Mouse (Mus musculus) hindbrain, embryonic 10.5 days (tissue): ENCODE data around the gene Pbx2. TPM values are rescaled to one million over a fixed set of nuclear protein-coding genes. Genes with fewer than 3 reads are reported as not detected.

ENCODE experiments used
- DNase-seq: peaks from one replicate; pipeline ENCODE4 v3.0.0-alpha.2; 2017; ENCODE audit warnings: low spot score
- H3K27ac ChIP-seq: fragments of 300-500 bp; sonication (generic); 2 replicates; pipeline ENCODE4 v1.5.1; 2016; ENCODE audit warnings: mild to moderate bottlenecking, moderate library complexity
- H3K27me3 ChIP-seq: fragments of 300-500 bp; sonication (generic); 2 replicates; pipeline ENCODE4 v1.6.1; 2016; ENCODE audit warnings: mild to moderate bottlenecking; ENCODE audit not compliant: poor library complexity, insufficient read depth, severe bottlenecking
- H3K36me3 ChIP-seq: fragments of 300-500 bp; sonication (generic); 2 replicates; pipeline ENCODE4 v1.6.1; 2016; ENCODE audit warnings: mild to moderate bottlenecking, moderate library complexity
- H3K4me1 ChIP-seq: fragments of 300-500 bp; sonication (generic); replicated peaks from 2 replicates; pipeline ENCODE4 v1.6.1; 2016; ENCODE audit warnings: mild to moderate bottlenecking
- H3K4me3 ChIP-seq: fragments of 300-500 bp; sonication (generic); 2 replicates; pipeline ENCODE4 v1.5.1; 2016; ENCODE audit warnings: mild to moderate bottlenecking, moderate library complexity
- H3K9me3 ChIP-seq: fragments of 300-500 bp; sonication (generic); 2 replicates; pipeline ENCODE4 v1.6.1; 2016; ENCODE audit warnings: mild to moderate bottlenecking, moderate library complexity
- whole genome bisulfite sequencing: fragments of 180-500 bp; shearing (Covaris S2); methylation state at CpG from one replicate; pipeline ENCODE4 v1.1.7; 2016; 5-methylcytosine and 5-hydroxymethylcytosine counted together
- polyA plus RNA-seq: library from polyadenylated mRNA; unstranded; fragments of >200 nt; fragmentation: Nextera tagmentation; extraction: Ambion mirVana; gene quantifications from 2 replicates; pipeline ENCODE4 v1.2.1, GENCODE M21; 2016

The Pbx2 gene
- polyA plus RNA-seq, 1 experiment from 2014 or later, result 17.7 TPM

DNA sequence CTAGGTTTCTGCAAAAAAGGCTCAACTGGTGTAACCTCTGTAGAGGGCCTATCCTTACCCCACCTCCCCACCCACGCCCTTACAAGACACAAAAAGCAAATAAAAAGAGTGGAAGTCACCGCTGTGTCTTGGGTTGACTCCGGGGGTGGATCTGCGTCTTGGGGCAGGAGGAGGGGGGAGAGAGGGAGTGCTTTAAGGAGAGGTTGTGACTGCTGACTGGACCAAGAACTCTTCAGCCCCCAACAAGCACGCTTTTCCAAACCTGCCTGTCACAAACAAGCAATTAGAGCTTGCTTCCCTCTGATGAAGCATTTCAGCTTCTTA, 37.5 kb downstream of the Pbx2 start:
- H3K4me3 ChIP-seq, result peak overlapping the region; percentile 83
- H3K4me1 ChIP-seq, result peaks cover 72% of the 10 kb centered on the region
- H3K27me3 ChIP-seq, result peaks cover 54% of the 10 kb centered on the region
- no peak for DNase-seq
- 19% methylated on average over 5 of the region's 5 CpGs for WGBS
- H3K36me3 ChIP-seq, result peaks cover 9% of the 10 kb centered on the region; the same call in 1 of the 2 replicates
- H3K27ac ChIP-seq, result peak overlapping the region; percentile 92
- no peaks in the 10 kb centered on the region for H3K9me3 ChIP-seq

DNA sequence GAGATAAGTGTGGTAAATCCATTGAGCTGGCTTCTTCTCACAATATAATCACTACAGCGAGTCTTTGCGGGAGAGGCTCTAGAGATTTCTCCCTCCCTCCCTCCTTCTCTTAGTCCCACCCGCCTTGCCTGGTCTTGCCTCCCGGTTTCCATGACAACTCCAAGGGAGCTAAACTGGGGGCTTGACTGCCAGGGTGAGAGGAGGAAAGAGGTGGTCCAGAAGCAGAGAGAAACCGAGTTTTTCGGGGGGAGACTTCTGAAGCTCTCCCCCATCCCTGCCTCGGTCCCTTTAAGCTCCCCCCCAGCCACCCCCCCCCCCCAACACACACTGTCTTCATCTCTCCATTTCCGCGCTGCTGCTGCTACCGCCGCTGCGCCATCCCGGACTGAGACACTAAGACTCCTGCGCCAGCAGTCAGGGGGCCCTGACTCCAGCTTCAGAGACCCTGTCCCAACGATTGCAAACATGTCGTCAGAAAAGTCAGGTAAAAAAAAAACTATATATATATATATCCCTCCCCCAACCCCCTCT, 38.2 kb downstream of the Pbx2 start, which contains the start of gene Prrt1:
Prrt1 (plus strand) TSS at position 313 of the 531 bp plus-strand sequence.
- peaks cover 72% of the 10 kb centered on the region for H3K4me1 ChIP-seq
- no peaks in the 10 kb centered on the region for H3K9me3 ChIP-seq
- peak within 1 kb of the TSS; percentile 92 for H3K27ac ChIP-seq
- 2% methylated on average over 16 of the region's 16 CpGs for WGBS
- peak within 1 kb of the TSS; percentile 83 for H3K4me3 ChIP-seq
- peak; percentile 49 for DNase-seq
- peaks cover 9% of the 10 kb centered on the region; the same call in 1 of the 2 replicates for H3K36me3 ChIP-seq
- peaks cover 58% of the 10 kb centered on the region for H3K27me3 ChIP-seq

DNA sequence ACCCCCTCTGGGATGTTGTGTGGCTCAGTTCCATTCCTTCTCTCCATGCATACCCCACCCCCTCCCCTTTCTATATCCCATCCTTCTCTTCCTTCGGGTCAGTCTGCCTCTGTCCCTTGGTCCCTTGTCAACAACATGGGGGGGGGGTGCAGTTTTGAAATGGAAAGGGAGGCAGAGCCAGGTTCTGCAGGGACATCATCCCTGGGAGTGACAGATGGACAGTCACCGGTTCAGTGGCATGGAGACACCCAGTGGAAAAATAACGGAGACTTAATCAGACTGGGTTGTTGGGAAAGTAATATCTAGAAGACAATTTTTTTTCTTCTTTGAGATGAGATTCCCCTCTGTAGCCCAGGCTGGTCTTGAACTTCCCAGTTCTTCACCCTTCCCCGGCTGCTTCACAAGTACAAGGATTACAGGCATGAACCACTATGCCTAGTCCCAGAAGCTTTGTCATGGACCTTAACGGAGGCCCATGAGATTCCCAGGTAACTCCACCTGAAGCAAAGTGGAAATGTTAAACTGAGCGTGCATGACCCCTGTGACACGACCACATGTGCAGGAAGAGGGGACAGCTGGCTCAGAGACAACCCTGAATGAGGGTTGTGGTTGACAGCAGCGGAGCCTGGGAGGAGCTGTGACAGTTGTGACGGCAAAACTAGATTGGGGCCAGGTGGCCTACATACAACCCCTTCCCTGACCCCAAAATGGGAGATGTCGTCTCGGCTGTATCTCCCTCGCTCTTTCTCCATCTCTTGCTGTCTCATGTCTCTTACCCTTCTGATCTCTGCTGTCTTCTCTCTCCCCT, 38.9 kb downstream of the Pbx2 start:
- H3K27me3 ChIP-seq, result peaks cover 58% of the 10 kb centered on the region
- 0 out of 2 replicates have a peak overlapping the region, but pooled peaks have one; percentile 72 for H3K27ac ChIP-seq
- DNase-seq, result no peak

GRCm38 (mm10) chr17:34630761-34631301, 39.8 kb downstream of the Pbx2 start:
- peak overlapping the region; percentile 72 for H3K27ac ChIP-seq
- peaks cover 70% of the 10 kb centered on the region for H3K4me1 ChIP-seq

More for the DNA sequence above, 38.9 kb downstream of the Pbx2 start:
- H3K4me3 ChIP-seq, result peak overlapping the region; percentile 83
- no peaks in the 10 kb centered on the region for H3K9me3 ChIP-seq
- WGBS, result 10% methylated on average over 12 of the region's 12 CpGs
- H3K36me3 ChIP-seq, result peaks cover 7% of the 10 kb centered on the region; the same call in 1 of the 2 replicates
- peaks cover 72% of the 10 kb centered on the region for H3K4me1 ChIP-seq

GRCm38 (mm10) chr17:34631647-34632046, 40.6 kb downstream of the Pbx2 start:
- no peak for DNase-seq
- Histone ChIP-seq H3K9me3 (no peaks in the 10 kb centered on the region), H3K4me3 (peak overlapping the region; percentile 83), H3K36me3 (no peaks in the 10 kb centered on the region), H3K4me1 (peaks cover 63% of the 10 kb centered on the region), H3K27ac (peak overlapping the region; percentile 64), H3K27me3 (peaks cover 68% of the 10 kb centered on the region)
- WGBS, result 4% methylated on average over 12 of the region's 12 CpGs

More at GRCm38 (mm10) chr17:34630761-34631301, 39.8 kb downstream of the Pbx2 start:
- Histone ChIP-seq H3K9me3 (no peaks in the 10 kb centered on the region), H3K27me3 (peaks cover 64% of the 10 kb centered on the region), H3K36me3 (no peaks in the 10 kb centered on the region), H3K4me3 (peak overlapping the region; percentile 83)
- WGBS, result 3% methylated on average over 48 of the region's 48 CpGs
- no peak for DNase-seq

- Histone ChIP-seq H3K4me3 (peak overlapping the region; percentile 83), H3K9me3 (no peaks in the 10 kb centered on the region), H3K4me1 (peaks cover 56% of the 10 kb centered on the region), H3K27ac (peak overlapping the region; percentile 64; the same call in 1 of the 2 replicates), H3K36me3 (no peaks in the 10 kb centered on the region), H3K27me3 (peaks cover 68% of the 10 kb centered on the region)
- WGBS, result under 1% methylated on average over 26 of the region's 26 CpGs
- DNase-seq, result peak; percentile 46
These were observed 41.2 kb downstream of the Pbx2 start for GRCm38 (mm10) chr17:34632261-34632691.

DNA sequence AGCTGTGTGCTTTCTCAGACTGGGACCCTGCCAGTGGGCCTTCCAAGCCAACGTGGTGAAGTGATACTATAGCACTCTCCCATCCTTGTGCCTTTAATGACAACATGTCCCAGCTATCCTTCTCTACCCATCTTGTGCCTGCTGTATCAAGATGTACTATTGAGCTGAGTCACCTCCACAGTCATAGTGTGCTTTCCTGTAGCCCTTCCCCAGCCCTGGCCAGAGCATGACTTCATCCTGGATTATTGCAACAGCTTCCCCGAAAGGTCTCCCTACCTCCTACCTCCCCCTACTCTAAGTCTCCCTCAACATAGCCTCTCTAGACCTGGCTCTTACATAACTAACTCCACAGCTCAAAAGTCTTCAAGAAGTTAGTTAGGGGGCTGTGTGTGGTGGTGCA, 44.6 kb downstream of the Pbx2 start:
- Histone ChIP-seq H3K9me3 (no peaks in the 10 kb centered on the region), H3K27ac (no peak overlapping the region), H3K27me3 (peaks cover 48% of the 10 kb centered on the region), H3K4me1 (peaks cover 33% of the 10 kb centered on the region), H3K36me3 (no peaks in the 10 kb centered on the region), H3K4me3 (no peak overlapping the region)
- 75% methylated on average over 2 of the region's 2 CpGs for WGBS
- DNase-seq, result no peak

DNA sequence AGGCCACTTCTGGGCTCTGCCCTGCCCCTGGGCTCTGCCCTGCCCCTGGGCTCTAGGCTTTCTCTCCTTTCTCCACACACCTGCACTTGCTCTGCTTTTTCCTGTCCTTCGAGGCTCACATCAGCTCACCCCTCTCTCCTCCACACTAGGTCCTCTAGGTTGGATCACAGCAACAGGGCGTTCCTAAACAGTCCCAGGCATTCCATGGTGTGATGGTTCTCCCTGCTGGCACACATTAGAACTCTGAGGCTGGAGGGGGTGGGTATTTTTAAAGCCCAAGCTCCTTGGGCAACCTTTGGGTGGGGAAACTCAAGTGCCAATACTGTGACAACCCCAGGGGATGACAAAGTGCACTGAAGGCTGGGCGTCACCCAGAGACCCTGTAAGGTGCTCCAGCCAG, 46.4 kb downstream of the Pbx2 start:
- WGBS, result 70% methylated on average over 3 of the region's 3 CpGs
- Histone ChIP-seq H3K36me3 (no peaks in the 10 kb centered on the region), H3K4me3 (no peak overlapping the region), H3K4me1 (peaks cover 25% of the 10 kb centered on the region), H3K27me3 (peaks cover 30% of the 10 kb centered on the region), H3K27ac (no peak overlapping the region), H3K9me3 (no peaks in the 10 kb centered on the region)
- no peak for DNase-seq

DNA sequence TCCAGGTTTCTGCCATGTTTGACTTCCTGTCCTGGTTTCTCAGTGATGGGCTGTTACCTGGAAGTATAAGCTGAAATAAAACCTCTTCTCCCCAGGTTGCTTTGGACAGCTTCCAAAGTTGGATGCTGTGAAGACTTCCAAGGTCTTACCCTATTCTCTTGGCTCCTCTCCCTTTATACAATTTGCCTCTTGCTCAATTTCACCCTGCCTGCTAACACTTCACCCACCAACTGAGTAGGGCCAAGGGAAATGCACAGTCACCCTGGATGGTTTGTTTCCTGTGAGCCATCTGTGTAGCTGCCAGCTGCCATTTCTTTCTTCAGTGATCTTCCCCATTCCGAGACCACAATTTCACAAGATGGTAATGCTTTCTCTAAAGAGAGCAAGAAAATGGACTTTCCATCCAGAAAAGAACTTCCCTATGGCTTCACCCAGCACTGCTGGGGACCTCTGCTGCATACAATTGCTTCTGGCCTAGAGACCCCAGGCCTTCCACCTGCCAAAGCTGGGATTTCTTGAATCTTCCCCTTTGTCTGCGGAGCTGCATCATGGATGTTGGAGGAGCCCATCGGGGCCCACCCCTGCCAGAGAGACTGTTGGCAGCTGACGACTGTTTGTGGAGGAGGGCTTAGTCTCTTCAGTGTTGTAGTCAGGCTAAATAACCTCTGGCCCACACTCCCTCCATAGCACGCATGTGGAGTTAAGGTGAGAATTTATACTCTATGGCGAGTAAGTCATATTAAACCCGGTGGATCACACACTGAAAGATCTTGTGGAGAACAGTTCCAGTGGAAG, 48.6 kb downstream of the Pbx2 start:
- Histone ChIP-seq H3K36me3 (no peaks in the 10 kb centered on the region), H3K9me3 (no peaks in the 10 kb centered on the region), H3K27me3 (peaks cover 14% of the 10 kb centered on the region; the same call in 1 of the 2 replicates), H3K27ac (peak overlapping the region; percentile 86; the same call in 1 of the 2 replicates), H3K4me3 (no peak overlapping the region), H3K4me1 (peaks cover 25% of the 10 kb centered on the region)
- no peak for DNase-seq
- 84% methylated on average over 7 of the region's 7 CpGs for WGBS

GRCm38 (mm10) chr17:34640778-34641601, 49.9 kb downstream of the Pbx2 start:
- no peaks in the 10 kb centered on the region for H3K9me3 ChIP-seq
- H3K27ac ChIP-seq, result peak overlapping the region; percentile 86
- DNase-seq, result peak; percentile 66
- WGBS, result 14% methylated on average over 11 of the region's 11 CpGs
- peak overlapping the region; percentile 18; the same call in 1 of the 2 replicates for H3K4me3 ChIP-seq
- peaks cover 7% of the 10 kb centered on the region; the same call in 1 of the 2 replicates for H3K27me3 ChIP-seq
- peaks cover 5% of the 10 kb centered on the region for H3K36me3 ChIP-seq
- peaks cover 37% of the 10 kb centered on the region for H3K4me1 ChIP-seq

- 0 out of 2 replicates have a peak, but pooled peaks cover 4% of the 10 kb centered on the region for H3K27me3 ChIP-seq
- no peak for DNase-seq
- H3K4me3 ChIP-seq, result no peak overlapping the region
- WGBS, result 85% methylated on average over 3 of the region's 3 CpGs
- peak overlapping the region; percentile 86; the same call in 1 of the 2 replicates for H3K27ac ChIP-seq
- peaks cover 43% of the 10 kb centered on the region for H3K4me1 ChIP-seq
- peaks cover 8% of the 10 kb centered on the region for H3K36me3 ChIP-seq
- no peaks in the 10 kb centered on the region for H3K9me3 ChIP-seq
These were observed 50.9 kb downstream of the Pbx2 start for GRCm38 (mm10) chr17:34641945-34642344.
